20 mouse cellular contexts compared by ENCODE assay signal in the genomic region with DNA sequence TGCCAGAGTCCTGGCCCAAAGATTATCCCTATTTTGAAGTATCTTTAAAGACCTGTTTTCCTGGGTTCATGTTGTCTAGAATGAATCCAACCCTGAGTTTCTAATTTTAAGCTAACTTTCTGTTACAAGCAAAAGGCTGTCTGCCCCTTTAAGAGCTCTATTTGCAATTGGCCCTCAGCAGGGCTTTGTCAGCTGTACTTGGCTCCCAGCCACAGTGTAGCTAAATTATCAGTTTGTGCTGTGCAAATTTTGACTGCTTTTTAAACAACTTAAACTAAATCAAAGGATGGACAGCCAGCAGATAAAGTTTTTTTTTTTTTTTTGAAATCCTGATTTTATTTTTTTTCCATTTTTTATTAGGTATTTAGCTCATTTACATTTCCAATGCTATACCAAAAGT. TPM values are rescaled to one million over a fixed set of nuclear protein-coding genes. Genes with fewer than 3 reads are reported as not detected.
A peak's percentile ranks its signal among the peaks of the same experiment; 100 is the strongest.
DNase-seq lines count a peak whose midpoint lies in the region; ATAC-seq and TF ChIP-seq lines count a peak whose summit lies in the region.
"Not testable (repeated sequence)": the region's sequence is repeated elsewhere in the genome, so short reads cannot be mapped to it uniquely, and the experiment has no call there.
"Had no signal": no experiment of that assay in that cellular context is flagged by ENCODE, and none has a peak within 500 bp of the region (broad histone marks: within the 10 kb centered on the region; RNA-seq: fewer than 3 reads in every experiment).

No protein-coding gene starts in this region.

- H3K36me3 ChIP-seq in forebrain, postnatal 0 days (ENCODE audit: insufficient read depth); lung, embryonic 14.5 days (ENCODE audit: insufficient read depth); midbrain, embryonic 14.5 days (ENCODE audit: control insufficient read depth, insufficient read depth, low read length): not testable (repeated sequence)

- H3K4me2 ChIP-seq in forebrain, postnatal 0 days (ENCODE audit: low read depth); lung, embryonic 14.5 days; midbrain, embryonic 14.5 days (ENCODE audit: low read length): not testable (repeated sequence)

- H3K9ac ChIP-seq in forebrain, postnatal 0 days; lung, embryonic 14.5 days; midbrain, embryonic 14.5 days (replicated peaks; ENCODE audit: low read length): not testable (repeated sequence)

- TF ChIP-seq CTCF in forebrain, postnatal 0 days (IDR thresholded peaks at IDR 0.05; ENCODE audit: low read depth); lung, embryonic 14.5 days (IDR thresholded peaks at IDR 0.05; ENCODE audit: low read depth): not testable (repeated sequence)

- not testable (repeated sequence) for H3K4me1 ChIP-seq in forebrain, postnatal 0 days (ENCODE audit: insufficient read depth); lung, embryonic 14.5 days (ENCODE audit: insufficient read depth); midbrain, embryonic 14.5 days (ENCODE audit: control insufficient read depth, insufficient read depth, low read length)

- not testable (repeated sequence) for H3K27ac ChIP-seq in forebrain, postnatal 0 days (ENCODE audit: low read depth, low read length); lung, embryonic 14.5 days (ENCODE audit: low read depth); midbrain, embryonic 14.5 days (replicated peaks; ENCODE audit: low read depth, low read length)

- not testable (repeated sequence) for H3K27me3 ChIP-seq in forebrain, postnatal 0 days (ENCODE audit: insufficient read depth, low read length); lung, embryonic 14.5 days (ENCODE audit: insufficient read depth, low read length); midbrain, embryonic 14.5 days (ENCODE audit: control insufficient read depth, insufficient read depth, low read length)

- H3K9me3 ChIP-seq in forebrain, postnatal 0 days (ENCODE audit: low read length); lung, embryonic 14.5 days (ENCODE audit: low read depth, low read length); midbrain, embryonic 14.5 days (ENCODE audit: control insufficient read depth, low read length): not testable (repeated sequence)

- not testable (repeated sequence) for ATAC-seq in forebrain, postnatal 0 days; midbrain, embryonic 14.5 days (ENCODE audit: low FRiP score, low TSS enrichment)
- peak; percentile 56; the same call in 1 of the 2 replicates for ATAC-seq in lung, embryonic 14.5 days (ENCODE audit: insufficient read depth)

- DNase-seq in brain, adult 2 months (ENCODE audit: low read depth, low spot score) = peak; percentile 1
- DNase-seq in forebrain, postnatal 0 days = peak; percentile 4
- peak; percentile 26 for DNase-seq in kidney, postnatal 10 days
- DNase-seq in lung, embryonic 14.5 days = peak; percentile 81
- DNase-seq in midbrain, embryonic 14.5 days = peak; percentile 1
- peak; percentile 51 for DNase-seq in testis, postnatal 10 days (ENCODE audit: low spot score)

- not testable (repeated sequence) for H3K4me3 ChIP-seq in forebrain, postnatal 0 days (ENCODE audit: low read depth, low read length); lung, embryonic 14.5 days (ENCODE audit: low read depth, low read length); midbrain, embryonic 14.5 days (replicated peaks; ENCODE audit: low read depth, low read length)

RNA-seq across cellular contexts. Expression of a gene that starts 44.8 kb away (rescaled TPM):
- not detected in 2 replicates for total RNA-seq in forebrain, postnatal 0 days (2014; rRNA removed)
- not detected in 2 replicates for polyA plus RNA-seq in forebrain, postnatal 0 days (2015; fragmentation: Nextera tagmentation; extraction: Ambion mirVana)
- 1.9 and 3.8 TPM in 2 replicates for polyA plus RNA-seq in lung, embryonic 14.5 days (2014; fragmentation: Nextera tagmentation; extraction: Ambion mirVana)
- not detected in 2 replicates for polyA plus RNA-seq in midbrain, embryonic 14.5 days (2014; fragmentation: Nextera tagmentation; extraction: Ambion mirVana)
- total RNA-seq: gastrocnemius, adult 2 months; gastrocnemius, postnatal 4 days; hindbrain, postnatal 0 days had no signal
- polyA plus RNA-seq: C2C12; CD4-positive, CD25-positive, alpha-beta regulatory T cell, adult 4 months; embryonic facial prominence, embryonic 10.5 days; embryonic facial prominence, embryonic 13.5 days; erythroblast, embryonic 14.5 days; forebrain, embryonic 12.5 days; forebrain, embryonic 16.5 days; heart, embryonic 11.5 days; heart, embryonic 14.5 days; hindbrain, embryonic 11.5 days; hindbrain, embryonic 14.5 days; hindbrain, postnatal 0 days had no signal

Comparison
In these comparisons a context has a peak if more than half of its experiments do, and no peak if none do; other contexts are left out.
1. DNase-seq: peak in every context shown above with its lines; median percentile 81 in lung, embryonic 14.5 days; 51 in testis, postnatal 10 days; 26 in kidney, postnatal 10 days; 4 in forebrain, postnatal 0 days; 1 in brain, adult 2 months; 1 in midbrain, embryonic 14.5 days.